Mouse (Mus musculus) kidney, embryonic 15.5 days (tissue): ENCODE results near the gene Rgs8. TPM values are rescaled to one million over a fixed set of nuclear protein-coding genes. Genes with fewer than 3 reads are reported as not detected.

Experiments used
- polyA plus RNA-seq: library from polyadenylated mRNA; unstranded; fragments of >200 nt; fragmentation: Nextera tagmentation; extraction: Ambion mirVana; gene quantifications from 2 replicates; pipeline ENCODE4 v1.2.1, GENCODE M21; 2015

The Rgs8 gene
- polyA plus RNA-seq, 1 experiment from 2014 or later = 0.10 TPM

Other genes starting within 250 kb of the Rgs8 start
- 0.12 and 0.13 TPM in 2 replicates for gene Shcbp1l, start 227.9 kb upstream of the Rgs8 start, polyA plus RNA-seq
- gene Dhx9, start 165.4 kb upstream of the Rgs8 start, polyA plus RNA-seq = 37.3 and 39.6 TPM in 2 replicates
- gene Npl, start 103.0 kb upstream of the Rgs8 start, polyA plus RNA-seq = 21.4 and 23.3 TPM in 2 replicates
- gene Rgs16, start 87.3 kb downstream of the Rgs8 start, polyA plus RNA-seq = 4.7 and 4.9 TPM in 2 replicates
- gene Rnasel, start 96.4 kb downstream of the Rgs8 start, polyA plus RNA-seq = 10.4 and 11.6 TPM in 2 replicates
- not detected in 2 replicates for gene Rgsl1, start 191.1 kb downstream of the Rgs8 start, polyA plus RNA-seq
- gene Teddm1b, start 221.3 kb downstream of the Rgs8 start, polyA plus RNA-seq = 0.37 and 0.47 TPM in 2 replicates
- gene Teddm1a, start 238.7 kb downstream of the Rgs8 start, polyA plus RNA-seq = not detected in 2 replicates
- gene Glul, start 246.9 kb downstream of the Rgs8 start, polyA plus RNA-seq = 130 and 142 TPM in 2 replicates
- gene Teddm2, start 247.2 kb downstream of the Rgs8 start, polyA plus RNA-seq = 0.45 and 0.62 TPM in 2 replicates